Mouse (Mus musculus) spleen, postnatal 36 days (tissue): ENCODE data around the gene 4933421I07Rik.

Source experiments
- DNase-seq, 2 experiments: peaks; one replicate each; pipeline ENCODE4 v3.0.0; 2022; ENCODE audit warnings: low spot score in 2 of 2, mixed read lengths in 1 of 2

4933421I07Rik gene

DNA sequence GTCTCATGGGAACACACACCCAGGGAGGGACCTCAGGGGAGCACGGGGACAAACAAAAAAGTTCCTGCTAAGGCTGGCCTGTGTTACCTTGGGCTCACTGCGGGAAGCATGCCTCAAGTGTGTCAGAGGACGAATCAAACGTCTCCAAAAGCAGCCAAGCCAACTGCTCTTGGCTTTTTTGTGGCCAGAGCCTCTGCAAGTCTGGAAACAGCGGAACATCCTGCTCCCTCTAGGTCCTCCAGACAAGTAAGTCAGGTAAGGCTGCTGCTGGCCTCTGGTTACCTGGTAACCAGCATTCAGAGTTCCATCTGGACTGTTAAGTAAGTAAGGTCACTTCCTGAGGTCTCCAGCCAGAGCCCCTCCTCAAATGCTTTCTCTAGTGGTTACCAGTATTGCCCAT lies at the start of gene 4933421I07Rik:
Gene 4933421I07Rik, minus strand, starts transcription at position 271 of the 400 bp plus-strand sequence.
- no peak for DNase-seq

DNA sequence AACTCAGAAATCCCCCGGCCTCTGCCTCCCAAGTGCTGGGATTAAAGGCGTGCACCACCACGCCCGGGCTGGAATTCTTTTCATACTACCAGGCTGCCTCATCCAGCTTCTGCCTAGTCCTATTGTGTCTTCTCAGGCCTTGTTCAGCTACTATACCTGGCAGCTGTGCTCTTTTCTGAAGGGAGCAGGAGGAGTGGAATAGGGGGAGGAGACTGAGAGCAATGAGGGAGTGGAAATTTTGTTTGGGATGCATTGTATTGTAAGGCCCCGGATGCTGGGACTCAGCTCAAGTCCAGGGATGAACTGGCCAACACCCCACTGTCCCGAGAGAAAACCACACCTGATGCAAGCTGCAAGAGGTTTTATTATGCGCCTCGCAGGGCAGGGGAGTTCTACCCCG lies 49.4 kb upstream of the 4933421I07Rik start:
- no peak for DNase-seq

DNA sequence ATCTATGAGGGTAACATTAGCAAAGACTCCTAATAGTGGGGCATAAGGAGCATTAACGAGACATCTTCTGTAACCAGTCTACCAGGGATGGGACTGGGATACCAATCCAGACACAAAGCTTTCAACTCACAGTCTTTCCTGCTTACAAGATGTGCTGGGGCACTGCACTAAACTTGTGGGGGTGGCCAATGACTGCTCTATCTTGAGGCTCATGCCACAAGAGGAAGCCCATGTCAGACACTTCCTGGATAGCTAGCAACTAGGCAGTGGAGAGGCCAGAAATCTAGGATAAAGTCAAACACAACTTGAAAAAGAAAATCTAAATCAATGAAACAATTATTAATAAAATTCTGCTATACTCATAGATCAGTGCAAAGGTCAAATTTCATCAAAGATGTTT lies 48.3 kb upstream of the 4933421I07Rik start:
- no peak for DNase-seq

DNA sequence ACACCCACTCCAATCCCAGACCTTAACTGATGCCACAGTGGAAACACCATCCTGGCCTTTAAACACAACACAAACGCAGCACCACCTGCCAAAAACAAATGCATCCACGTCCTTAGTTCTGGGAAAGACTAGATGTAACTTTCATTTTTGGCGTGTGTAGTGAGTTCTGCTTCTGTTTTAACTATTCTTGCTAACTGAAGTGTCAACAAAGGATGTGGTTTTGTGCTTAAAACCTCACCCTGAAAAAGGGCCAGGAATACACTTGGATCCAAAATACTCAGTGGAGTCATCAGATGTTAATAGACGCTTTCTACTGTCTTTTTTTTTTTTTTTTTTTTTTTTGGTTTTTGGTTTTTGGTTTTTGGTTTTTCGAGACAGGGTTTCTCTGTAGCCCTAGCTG lies 42.9 kb upstream of the 4933421I07Rik start:
- DNase-seq: no peak

DNA sequence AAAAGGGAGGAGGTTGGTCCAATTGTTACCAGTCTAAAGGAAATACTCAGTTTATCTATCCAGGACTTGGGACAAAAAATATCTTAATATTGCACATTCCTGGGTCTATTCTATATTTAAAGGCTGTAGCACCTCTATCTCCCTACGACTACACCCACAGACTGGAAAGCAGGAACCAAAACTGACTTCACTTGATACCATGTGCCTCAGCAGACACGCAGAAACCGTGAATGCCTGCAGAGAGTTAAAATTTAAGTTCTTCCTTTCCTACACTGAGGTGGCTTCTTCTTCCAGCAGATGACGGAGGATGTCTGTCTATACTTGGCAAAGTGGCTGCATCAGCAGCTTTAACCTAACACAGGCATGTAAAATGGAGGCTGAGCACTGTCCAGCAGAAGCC lies 42.4 kb upstream of the 4933421I07Rik start:
- no peak for DNase-seq

DNA sequence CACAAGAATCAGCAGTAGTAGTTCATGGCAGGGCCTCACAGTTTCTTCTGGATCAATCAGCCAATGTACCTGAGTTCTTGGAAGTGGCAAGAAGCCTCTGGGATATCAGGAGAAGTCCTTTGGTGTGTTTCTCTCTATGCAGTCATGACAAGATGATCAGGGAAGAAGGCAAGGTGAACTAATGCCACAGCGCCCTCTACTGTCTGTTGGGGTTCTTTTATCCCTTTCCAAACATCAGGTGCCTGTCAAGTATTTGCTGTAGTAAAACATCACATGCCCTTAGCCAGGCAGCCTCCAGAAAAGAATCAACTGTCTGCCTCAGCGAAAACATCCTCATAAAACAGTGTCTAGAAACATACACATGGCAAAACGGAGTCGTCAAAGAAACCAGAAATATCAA lies 6.7 kb upstream of the 4933421I07Rik start:
- DNase-seq: no peak

DNA sequence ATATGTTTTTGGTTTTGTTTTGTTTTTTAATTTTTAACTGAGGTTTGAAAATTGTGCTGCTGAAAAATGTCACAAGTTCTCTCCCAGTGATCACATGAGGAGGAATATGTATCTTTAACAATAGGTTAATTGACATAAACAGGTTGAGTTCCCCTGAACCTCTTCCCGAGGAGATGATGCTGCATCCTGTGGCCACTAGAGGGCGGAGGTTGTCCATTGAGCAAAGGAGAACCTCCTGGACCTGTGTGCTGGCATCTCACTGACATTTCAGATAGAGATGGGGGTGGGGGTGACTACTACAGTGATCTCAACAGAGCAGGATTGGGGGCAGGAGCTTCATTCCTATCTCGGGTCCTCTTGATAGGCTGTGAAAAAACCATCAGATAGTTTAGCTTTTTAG lies 2.7 kb upstream of the 4933421I07Rik start:
- DNase-seq: no peak

DNA sequence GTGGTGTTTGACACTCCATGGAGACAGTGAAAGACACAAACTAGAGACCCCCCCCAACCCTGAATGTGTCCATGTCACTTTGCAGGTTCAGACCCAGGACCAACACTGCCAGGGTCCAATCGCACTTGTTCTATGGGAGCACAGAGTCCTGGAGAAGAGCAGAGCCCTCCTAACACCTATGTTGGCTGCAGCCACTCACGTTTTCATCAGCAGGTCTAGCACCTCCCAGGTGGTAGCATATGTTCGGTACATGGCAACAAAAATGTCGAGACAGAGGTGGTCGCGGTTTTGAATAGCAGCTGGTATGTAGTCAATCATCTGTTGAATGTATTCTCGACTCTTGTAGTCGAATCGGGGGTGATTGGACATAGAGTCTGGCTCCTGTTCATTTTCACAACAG lies 568 bp downstream of the 4933421I07Rik start:
- DNase-seq: no peak
